Mouse (Mus musculus): ENCODE measurements at regions not wholly inside any gene's neighbourhood (a gene's known extent, or its start where the extent isn't known, plus 50 kb on each side); places are given as distances from the start of the nearest gene placed in this dataset.

DNA sequence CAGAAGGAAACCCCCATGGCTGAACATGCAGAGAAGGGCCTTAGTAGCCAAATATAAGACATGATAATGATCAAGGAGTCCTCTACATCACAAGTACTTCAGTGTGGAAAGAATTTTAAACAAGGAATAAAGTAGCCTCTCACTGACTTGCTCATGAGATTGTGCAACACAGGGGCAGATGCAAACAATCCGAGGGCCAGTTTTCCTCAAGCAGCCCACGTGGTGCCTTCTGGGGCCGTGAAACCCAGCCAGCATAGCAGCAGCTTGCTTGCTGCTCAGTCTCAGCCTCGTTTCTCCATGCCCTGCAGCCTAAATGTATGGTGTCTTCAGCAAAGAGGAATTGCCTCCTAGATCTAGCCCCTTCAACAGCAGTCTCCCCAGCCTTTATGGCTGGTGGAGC, 350.7 kb upstream of the Rasgrp1 start:
- no peak overlapping the region for H3K4me3 ChIP-seq (ENCODE audit: low read depth, low read length)
- H3K27me3 ChIP-seq (ENCODE audit: control insufficient read depth, insufficient read depth, low read length), result no peaks in the 10 kb centered on the region
- TF ChIP-seq CTCF (IDR thresholded peaks at IDR 0.05; ENCODE audit: extremely low read depth, insufficient read length, insufficient replicate concordance, low read depth, low read length) (no peak), POLR2A (IDR thresholded peaks at IDR 0.05; ENCODE audit: low read depth, low read length) (no peak)
- no peaks in the 10 kb centered on the region for H3K4me1 ChIP-seq (ENCODE audit: control insufficient read depth, insufficient read depth, insufficient read length, low read length)
- H3K27ac ChIP-seq (ENCODE audit: insufficient read depth, low read depth, low read length), result no peak overlapping the region; the same call in 1 of the 2 replicates
- 43% methylated on average over 4 of the region's 4 CpGs for WGBS
- H3K36me3 ChIP-seq (ENCODE audit: control insufficient read depth, insufficient read depth, low read length), result no peaks in the 10 kb centered on the region

- Histone ChIP-seq H3K4me1 (ENCODE audit: control insufficient read depth, insufficient read depth, insufficient read length, low read length) (no peaks in the 10 kb centered on the region), H3K27ac (ENCODE audit: insufficient read depth, low read depth, low read length) (no peak overlapping the region), H3K4me3 (ENCODE audit: low read depth, low read length) (no peak overlapping the region), H3K36me3 (ENCODE audit: control insufficient read depth, insufficient read depth, low read length) (no peaks in the 10 kb centered on the region), H3K27me3 (ENCODE audit: control insufficient read depth, insufficient read depth, low read length) (no peaks in the 10 kb centered on the region)
- no peak for TF ChIP-seq CTCF (IDR thresholded peaks at IDR 0.05; ENCODE audit: extremely low read depth, insufficient read length, insufficient replicate concordance, low read depth, low read length)
- TF ChIP-seq POLR2A (IDR thresholded peaks at IDR 0.05; ENCODE audit: low read depth, low read length), result no peak
- WGBS, result 84% methylated on average over 7 of the region's 7 CpGs
These were observed 367.5 kb upstream of the Rasgrp1 start for GRCm38 (mm10) chr2:117710173-117710813.

DNA sequence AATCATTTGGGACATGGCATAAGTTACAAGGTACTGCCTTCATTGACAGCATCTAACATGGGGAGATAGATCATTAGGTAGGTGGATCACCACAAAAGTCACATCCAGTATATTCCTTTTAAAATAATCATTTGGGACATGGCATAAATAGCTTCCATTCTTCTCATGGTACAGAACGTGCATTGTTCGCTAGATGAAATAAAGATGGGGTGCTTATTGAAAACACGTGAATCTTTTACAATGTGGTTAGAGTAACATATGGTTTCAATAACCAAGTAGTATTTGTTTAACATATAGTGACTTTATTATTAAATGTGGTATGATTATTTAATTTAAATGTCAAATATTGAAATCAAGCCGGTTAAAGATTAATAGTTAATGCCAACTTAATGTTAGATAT, 381.3 kb upstream of the Rasgrp1 start:
- Histone ChIP-seq H3K4me1 (ENCODE audit: control insufficient read depth, insufficient read depth, insufficient read length, low read length) (no peaks in the 10 kb centered on the region), H3K4me3 (ENCODE audit: low read depth, low read length) (no peak overlapping the region), H3K36me3 (ENCODE audit: control insufficient read depth, insufficient read depth, low read length) (no peaks in the 10 kb centered on the region), H3K27ac (ENCODE audit: insufficient read depth, low read depth, low read length) (no peak overlapping the region), H3K27me3 (ENCODE audit: control insufficient read depth, insufficient read depth, low read length) (no peaks in the 10 kb centered on the region)
- 87% methylated on average over 4 of the region's 4 CpGs for WGBS
- TF ChIP-seq POLR2A (IDR thresholded peaks at IDR 0.05; ENCODE audit: low read depth, low read length), result no peak
- TF ChIP-seq CTCF (IDR thresholded peaks at IDR 0.05; ENCODE audit: extremely low read depth, insufficient read length, insufficient replicate concordance, low read depth, low read length), result no peak

GRCm38 (mm10) chr2:117731253-117731652, 380.4 kb upstream of the Thbs1 start:
- no peak overlapping the region for H3K27ac ChIP-seq (ENCODE audit: insufficient read depth, low read depth, low read length)
- H3K36me3 ChIP-seq (ENCODE audit: control insufficient read depth, insufficient read depth, low read length), result no peaks in the 10 kb centered on the region
- no peaks in the 10 kb centered on the region for H3K4me1 ChIP-seq (ENCODE audit: control insufficient read depth, insufficient read depth, insufficient read length, low read length)
- H3K4me3 ChIP-seq (ENCODE audit: low read depth, low read length), result no peak overlapping the region
- H3K27me3 ChIP-seq (ENCODE audit: control insufficient read depth, insufficient read depth, low read length), result no peaks in the 10 kb centered on the region
- 60% methylated on average over 2 of the region's 2 CpGs for WGBS
- TF ChIP-seq POLR2A (IDR thresholded peaks at IDR 0.05; ENCODE audit: low read depth, low read length) (no peak), CTCF (IDR thresholded peaks at IDR 0.05; ENCODE audit: extremely low read depth, insufficient read length, insufficient replicate concordance, low read depth, low read length) (no peak)

DNA sequence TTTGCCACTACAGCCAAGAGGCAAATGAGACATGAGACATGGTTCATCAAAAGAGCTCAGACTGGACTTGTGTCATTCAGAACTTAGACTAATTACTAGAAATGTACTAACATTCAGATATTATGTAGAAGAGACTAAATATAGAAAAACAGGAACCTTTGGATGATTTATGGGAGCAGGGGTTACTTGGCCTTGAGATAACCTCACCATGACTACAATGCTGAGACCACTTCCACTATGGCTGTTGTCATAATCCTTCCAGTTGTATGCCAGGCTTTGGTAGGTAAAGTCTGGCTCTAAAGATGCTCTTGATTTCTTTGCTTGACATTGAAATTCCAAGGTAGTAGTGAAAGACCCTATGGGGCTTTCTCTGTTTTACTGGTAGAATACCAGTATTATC, 369.3 kb upstream of the Thbs1 start:
- no peaks in the 10 kb centered on the region for H3K4me1 ChIP-seq (ENCODE audit: control insufficient read depth, insufficient read depth, insufficient read length, low read length)
- no peaks in the 10 kb centered on the region for H3K36me3 ChIP-seq (ENCODE audit: control insufficient read depth, insufficient read depth, low read length)
- no peaks in the 10 kb centered on the region for H3K27me3 ChIP-seq (ENCODE audit: control insufficient read depth, insufficient read depth, low read length)
- no peak overlapping the region for H3K27ac ChIP-seq (ENCODE audit: insufficient read depth, low read depth, low read length)
- TF ChIP-seq POLR2A (IDR thresholded peaks at IDR 0.05; ENCODE audit: low read depth, low read length) (no peak), CTCF (IDR thresholded peaks at IDR 0.05; ENCODE audit: extremely low read depth, insufficient read length, insufficient replicate concordance, low read depth, low read length) (no peak)
- H3K4me3 ChIP-seq (ENCODE audit: low read depth, low read length), result no peak overlapping the region

GRCm38 (mm10) chr2:117743901-117744300, 367.8 kb upstream of the Thbs1 start:
- no peaks in the 10 kb centered on the region for H3K4me1 ChIP-seq (ENCODE audit: control insufficient read depth, insufficient read depth, insufficient read length, low read length)
- no peak overlapping the region for H3K27ac ChIP-seq (ENCODE audit: insufficient read depth, low read depth, low read length)
- no peak overlapping the region for H3K4me3 ChIP-seq (ENCODE audit: low read depth, low read length)
- H3K36me3 ChIP-seq (ENCODE audit: control insufficient read depth, insufficient read depth, low read length), result no peaks in the 10 kb centered on the region
- TF ChIP-seq CTCF (IDR thresholded peaks at IDR 0.05; ENCODE audit: extremely low read depth, insufficient read length, insufficient replicate concordance, low read depth, low read length), result no peak
- no peak for TF ChIP-seq POLR2A (IDR thresholded peaks at IDR 0.05; ENCODE audit: low read depth, low read length)
- no peaks in the 10 kb centered on the region for H3K27me3 ChIP-seq (ENCODE audit: control insufficient read depth, insufficient read depth, low read length)
- 76% methylated on average over 1 of the region's 1 CpGs for WGBS

DNA sequence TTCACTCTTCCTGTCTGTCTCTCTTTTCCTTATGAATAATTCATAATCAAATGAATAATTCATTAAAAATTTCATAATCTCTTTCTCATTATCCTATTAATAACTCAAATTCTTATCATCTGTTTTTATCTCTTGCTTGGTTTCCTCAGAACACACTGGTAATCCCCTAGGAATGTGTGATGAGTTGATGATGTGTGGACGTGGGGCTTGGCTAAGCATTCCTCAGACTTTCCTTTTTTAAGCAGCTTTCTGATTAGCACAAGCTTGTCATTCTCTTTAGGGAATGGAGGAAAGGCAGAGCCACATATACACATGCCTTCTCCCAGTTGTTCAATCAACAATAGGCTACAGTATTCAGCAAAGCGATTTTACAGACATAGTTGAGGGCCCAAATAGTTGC, 365.9 kb upstream of the Thbs1 start:
- H3K27ac ChIP-seq (ENCODE audit: insufficient read depth, low read depth, low read length), result no peak overlapping the region
- H3K36me3 ChIP-seq (ENCODE audit: control insufficient read depth, insufficient read depth, low read length), result no peaks in the 10 kb centered on the region
- H3K27me3 ChIP-seq (ENCODE audit: control insufficient read depth, insufficient read depth, low read length), result no peaks in the 10 kb centered on the region
- TF ChIP-seq CTCF (IDR thresholded peaks at IDR 0.05; ENCODE audit: extremely low read depth, insufficient read length, insufficient replicate concordance, low read depth, low read length) (no peak), POLR2A (IDR thresholded peaks at IDR 0.05; ENCODE audit: low read depth, low read length) (no peak)
- no peaks in the 10 kb centered on the region for H3K4me1 ChIP-seq (ENCODE audit: control insufficient read depth, insufficient read depth, insufficient read length, low read length)
- no peak overlapping the region for H3K4me3 ChIP-seq (ENCODE audit: low read depth, low read length)
- WGBS, result 67% methylated on average over 2 of the region's 2 CpGs

Measured in small intestine, adult 2 months (tissue).